Mouse (Mus musculus) cerebellum, adult 18-20 months (tissue): ENCODE measurements around the gene Zfp668.

Experiments
- DNase-seq, 2 experiments: peaks; one replicate each; pipeline ENCODE4 v3.0.0; 2021

Gene Zfp668

DNA sequence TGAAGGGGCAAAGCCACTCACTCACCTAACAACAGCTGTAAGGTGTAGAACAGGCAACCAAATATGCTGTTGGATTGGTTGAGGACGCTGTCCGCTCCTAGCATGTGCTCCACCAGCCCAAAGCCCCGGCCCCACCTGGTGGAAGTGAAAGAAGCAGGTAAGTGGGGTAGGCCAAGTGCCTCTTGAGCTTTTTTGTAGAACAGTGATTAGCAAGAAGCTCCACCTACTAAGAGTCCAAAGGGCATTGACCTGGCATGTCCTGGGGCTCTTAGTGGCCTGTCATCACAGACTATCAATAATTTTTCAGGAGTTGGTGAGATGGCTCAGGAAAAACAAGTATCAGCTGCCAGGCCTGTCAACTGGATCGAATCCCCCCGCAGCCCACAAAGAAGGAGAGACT is 17.9 kb upstream of the Zfp668 start:
- DNase-seq: no peak

DNA sequence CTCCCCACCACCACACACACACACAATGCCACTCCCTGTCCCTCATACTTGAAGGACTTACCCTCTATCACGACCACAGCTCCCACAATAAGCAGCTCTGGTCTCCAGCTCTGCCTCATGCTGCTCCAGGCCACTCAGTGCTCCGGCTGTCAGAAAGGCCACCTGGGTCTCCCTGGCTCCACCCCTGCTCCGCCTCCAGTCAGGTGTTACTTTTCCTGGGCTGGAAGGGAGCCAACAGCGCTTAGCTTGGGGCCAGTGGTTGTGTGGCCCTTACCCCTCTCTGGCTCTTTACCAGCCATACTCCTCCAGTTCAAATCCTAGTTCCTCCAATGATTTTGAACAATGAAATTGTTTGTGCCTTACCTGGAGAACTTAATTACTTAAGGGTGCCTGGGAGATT is 14.2 kb upstream of the Zfp668 start, which contains the start of gene Prss53:
Gene Prss53 (minus strand): TSS at position 173 of the 400 bp plus-strand sequence.
- DNase-seq: no peak

GRCm38 (mm10) chr7:127888821-127889220 is 12.2 kb upstream of the Zfp668 start:
- DNase-seq: no peak

DNA sequence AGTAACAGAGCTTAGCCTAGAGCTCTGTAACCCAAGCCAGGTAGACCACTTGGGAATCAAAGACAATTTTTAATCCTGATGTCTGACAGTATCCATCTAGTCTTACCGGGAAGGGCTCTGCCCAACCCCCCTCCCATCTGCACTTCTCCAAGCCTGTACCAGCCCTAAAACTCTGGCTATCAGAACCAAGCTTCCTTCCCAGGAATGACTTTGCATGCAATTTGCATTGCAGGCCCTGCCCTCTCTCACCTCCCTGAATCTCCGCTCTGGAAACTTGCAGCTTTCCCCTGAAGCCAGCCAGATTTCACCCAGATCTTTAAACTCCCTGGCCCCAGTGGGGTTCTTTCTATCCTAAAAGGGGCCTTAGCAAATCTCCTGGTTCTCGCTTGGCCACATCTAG is 11.2 kb upstream of the Zfp668 start:
- no peak for DNase-seq

DNA sequence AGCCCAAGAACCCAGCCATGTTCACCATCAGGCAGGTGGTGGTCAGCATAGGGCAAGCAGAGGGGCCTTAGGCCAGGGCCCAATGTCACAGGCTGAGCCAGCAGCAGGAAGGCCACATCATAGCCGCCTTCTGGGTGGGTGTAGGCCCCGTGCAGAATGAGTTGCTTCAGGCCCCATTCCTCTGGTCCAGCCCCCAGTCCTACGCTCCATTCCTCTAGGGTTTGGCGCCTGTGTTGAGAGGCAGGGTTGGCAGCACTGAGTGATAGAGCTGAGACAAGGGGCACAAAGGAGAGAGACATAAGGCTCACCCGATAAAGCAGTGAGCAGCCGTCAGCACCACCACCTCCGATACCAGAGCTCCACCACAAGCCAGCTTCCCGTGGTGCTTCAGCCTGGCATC is 10.6 kb upstream of the Zfp668 start:
- DNase-seq: no peak

DNA sequence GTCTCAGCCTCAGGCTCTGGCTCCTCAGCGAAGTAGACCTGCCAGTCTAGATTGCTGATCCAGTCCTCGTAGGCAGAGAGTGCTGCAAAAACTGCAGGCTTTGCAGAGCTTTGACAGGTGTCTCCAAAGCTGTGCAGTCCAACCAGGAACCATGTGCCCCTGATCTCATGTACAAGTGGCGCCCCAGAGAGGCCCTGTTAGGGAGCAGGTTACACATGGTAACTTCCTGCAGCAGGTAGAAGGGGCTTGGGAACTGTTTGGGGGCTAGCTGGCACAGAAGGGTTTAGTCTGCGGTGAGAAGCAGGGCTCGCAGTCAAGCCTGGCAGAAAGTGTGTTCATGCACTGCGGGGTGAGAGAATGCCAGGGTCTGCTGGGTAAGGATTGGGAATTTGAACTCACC is 9.9 kb upstream of the Zfp668 start:
- DNase-seq: no peak

- DNase-seq: peak in 1 of 2 experiments; percentile 30
Observed at GRCm38 (mm10) chr7:127885951-127886350, 9.3 kb upstream of the Zfp668 start.

- no peak for DNase-seq
Observed at GRCm38 (mm10) chr7:127880431-127880830, 3.8 kb upstream of the Zfp668 start.

- no peak for DNase-seq
Observed at GRCm38 (mm10) chr7:127879301-127879700, 2.7 kb upstream of the Zfp668 start.

- peak in 1 of 2 experiments; percentile 72 for DNase-seq
Observed at GRCm38 (mm10) chr7:127876041-127876466, 574 bp downstream of the Zfp668 start, which contains the start of gene Zfp646. Gene Zfp646 (plus strand): TSS chr7:127876221.

DNA sequence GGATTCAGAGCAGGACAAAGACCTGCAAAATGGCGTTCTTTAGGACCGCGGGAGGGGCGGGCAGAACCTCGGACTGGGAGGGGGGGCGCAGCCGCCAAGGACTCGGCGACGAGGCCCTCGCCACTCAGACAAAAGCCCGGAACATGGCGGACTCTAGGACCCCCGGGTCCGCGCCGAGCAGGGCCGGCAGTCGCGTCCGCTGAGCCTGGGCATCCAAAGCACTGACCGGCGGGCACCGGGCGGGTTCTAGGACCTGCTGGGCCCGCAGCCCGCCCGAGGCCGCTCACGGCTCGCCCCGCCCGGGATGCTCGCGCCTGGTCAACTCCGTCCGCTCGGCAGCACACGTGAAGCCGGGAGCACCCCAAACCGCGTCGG is 1.0 kb downstream of the Zfp668 start:
- DNase-seq: peak; percentile 99

DNA sequence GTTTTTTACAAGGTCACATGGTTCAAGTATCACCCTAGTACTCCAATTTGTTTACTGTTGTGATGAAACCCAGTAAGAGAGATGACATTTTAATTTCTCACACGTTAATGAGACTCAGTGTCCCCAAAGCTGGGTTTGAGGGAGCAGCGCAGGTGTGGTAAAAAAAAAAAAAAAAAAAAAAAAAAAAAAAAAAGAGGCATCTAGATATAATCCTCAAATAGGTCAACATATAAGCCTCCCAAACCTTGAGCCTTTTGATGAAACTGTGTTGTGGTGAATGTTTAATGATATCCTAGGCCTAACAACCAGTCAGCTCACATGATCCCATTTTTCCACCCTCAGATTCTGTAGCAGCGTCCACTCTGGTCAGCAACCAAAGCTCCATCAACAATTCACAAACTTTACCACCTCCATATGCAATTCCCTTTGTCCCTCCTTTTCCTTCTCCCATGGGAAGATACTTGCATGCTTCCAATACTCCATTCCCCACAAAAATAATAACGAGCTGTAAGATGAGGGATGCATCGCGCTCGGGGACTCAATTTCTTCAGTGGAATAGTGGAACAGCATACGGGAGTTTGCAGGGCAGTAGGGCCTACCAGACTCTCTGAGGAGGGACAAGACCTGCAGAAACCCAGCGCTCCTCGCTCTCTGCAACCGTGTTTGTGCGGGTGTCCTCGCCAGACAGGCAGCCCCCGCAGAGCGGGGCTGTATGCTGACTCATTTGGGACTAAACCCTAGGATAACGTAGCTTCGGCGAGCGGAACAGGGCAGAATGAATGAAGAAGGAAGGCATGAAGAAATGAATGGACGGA is 1.6 kb downstream of the Zfp668 start:
- no peak for DNase-seq

GRCm38 (mm10) chr7:127870136-127870821 is 6.3 kb downstream of the Zfp668 start:
- no peak for DNase-seq

- DNase-seq: no peak
Observed at GRCm38 (mm10) chr7:127869149-127869810, 7.3 kb downstream of the Zfp668 start.

DNA sequence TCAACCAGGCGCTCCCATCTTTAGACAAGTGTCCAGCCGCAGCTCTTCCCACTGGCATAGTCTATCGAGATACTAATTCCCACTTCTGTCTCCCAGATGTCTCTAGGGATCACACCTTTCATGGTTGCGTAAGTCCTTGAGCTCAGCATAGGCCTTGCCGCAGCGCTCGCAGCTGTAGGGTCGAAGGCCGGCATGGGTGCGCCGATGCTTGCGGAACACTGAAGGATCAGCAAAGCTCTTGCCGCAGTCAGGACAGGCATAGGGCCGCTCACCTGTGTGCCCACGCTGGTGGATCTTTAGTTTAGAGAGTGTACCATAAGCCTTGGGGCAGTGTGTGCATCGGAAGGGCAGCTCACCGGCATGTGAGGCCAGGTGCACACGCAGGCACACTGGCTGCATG is 9.0 kb downstream of the Zfp668 start:
- DNase-seq: no peak

GRCm38 (mm10) chr7:127866434-127866833 is 10.2 kb downstream of the Zfp668 start:
- no peak for DNase-seq

- no peak for DNase-seq
Observed at GRCm38 (mm10) chr7:127858258-127858657, 18.4 kb downstream of the Zfp668 start.

- DNase-seq: no peak
Observed at GRCm38 (mm10) chr7:127850906-127851305, 25.7 kb downstream of the Zfp668 start.

GRCm38 (mm10) chr7:127849973-127850875 is 26.4 kb downstream of the Zfp668 start:
- no peak for DNase-seq

- DNase-seq: peak; percentile 84 to 92
Observed at GRCm38 (mm10) chr7:127842001-127842718, 34.5 kb downstream of the Zfp668 start.

GRCm38 (mm10) chr7:127841340-127842000 is 35.2 kb downstream of the Zfp668 start:
- peak; percentile 93 to 94 for DNase-seq
